Mouse (Mus musculus) thymus, postnatal 10 days (tissue): ENCODE measurements at regions not wholly inside any gene's neighbourhood (a gene's known extent, or its start where the extent isn't known, plus 50 kb on each side); places are given as distances from the start of the nearest gene placed in this dataset.

Experiments used
- DNase-seq, 2 experiments: peaks; one replicate each; pipeline ENCODE4 v3.0.0; 2021; ENCODE audit warnings: low spot score in 2 of 2

DNA sequence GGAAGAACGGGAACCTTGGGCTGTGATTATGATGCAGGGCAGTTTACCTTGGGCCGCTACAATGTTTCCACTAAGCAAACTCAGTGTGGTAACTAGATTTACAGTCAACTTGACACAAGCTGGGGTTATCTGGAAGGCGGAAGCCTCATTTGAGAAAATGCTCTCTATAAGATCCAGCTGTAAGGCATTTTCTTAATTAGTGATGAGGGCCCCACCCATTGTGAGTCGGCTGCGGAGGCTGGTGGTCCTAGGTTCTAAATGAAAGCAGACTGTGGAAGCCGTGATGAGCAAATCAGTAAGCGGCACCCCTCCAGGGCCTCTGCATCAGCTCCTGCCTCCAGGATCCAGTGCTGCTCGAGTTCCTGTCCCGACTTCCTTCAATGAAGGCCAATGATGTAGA, 183.4 kb downstream of the Ly86 start:
- DNase-seq, result no peak

DNA sequence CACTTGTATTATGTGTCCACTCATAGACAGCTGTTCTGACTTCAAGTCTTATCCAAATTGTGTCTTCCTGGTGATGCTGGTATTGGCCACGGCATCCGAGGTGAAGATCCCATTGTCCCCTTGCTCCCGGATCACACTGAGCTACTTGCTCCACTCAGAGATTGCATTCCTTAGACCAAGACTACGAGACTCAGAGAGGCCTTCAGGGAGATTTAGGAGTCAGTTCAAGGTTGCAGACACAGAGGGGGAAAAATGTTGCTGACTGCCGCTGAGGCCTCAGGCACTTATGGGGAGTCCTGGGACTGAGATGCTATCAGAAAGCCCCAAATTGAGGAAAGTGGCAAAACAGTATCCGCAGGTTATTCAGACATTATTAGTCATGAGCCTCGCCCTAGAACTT, 183.9 kb downstream of the Ly86 start:
- DNase-seq, result no peak

DNA sequence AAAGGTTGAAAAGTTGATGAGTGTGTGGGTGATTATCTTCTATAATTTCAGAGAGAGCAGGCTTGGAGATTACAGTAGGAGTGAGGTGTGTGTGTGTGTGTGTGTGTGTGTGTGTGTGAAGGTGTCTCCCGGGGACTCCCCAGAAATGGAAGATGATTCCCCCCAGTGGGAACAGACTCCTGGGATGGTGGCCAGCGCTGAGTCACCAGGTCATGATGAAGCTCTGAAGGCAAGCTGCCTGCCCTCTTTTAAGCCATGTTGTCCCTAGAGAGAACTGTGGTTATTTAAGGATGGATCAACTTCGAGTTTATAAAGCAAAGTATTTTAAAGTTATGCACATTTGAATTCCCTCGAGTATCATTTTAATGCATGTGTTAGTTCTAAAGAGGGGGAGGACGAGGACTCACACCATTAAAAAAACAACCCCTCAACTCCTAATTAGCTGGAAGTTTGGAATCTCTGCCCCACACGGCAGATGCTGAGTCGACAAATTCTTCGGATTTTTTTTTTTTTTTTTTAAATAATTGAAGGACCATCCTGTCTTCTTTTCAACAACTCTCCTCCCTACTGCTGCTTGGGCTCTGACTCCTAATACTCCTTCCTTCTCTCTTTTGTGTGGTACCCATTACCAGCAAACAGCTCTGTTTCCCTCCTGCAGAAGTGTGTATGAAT, 186.6 kb downstream of the Ly86 start:
- no peak for DNase-seq

DNA sequence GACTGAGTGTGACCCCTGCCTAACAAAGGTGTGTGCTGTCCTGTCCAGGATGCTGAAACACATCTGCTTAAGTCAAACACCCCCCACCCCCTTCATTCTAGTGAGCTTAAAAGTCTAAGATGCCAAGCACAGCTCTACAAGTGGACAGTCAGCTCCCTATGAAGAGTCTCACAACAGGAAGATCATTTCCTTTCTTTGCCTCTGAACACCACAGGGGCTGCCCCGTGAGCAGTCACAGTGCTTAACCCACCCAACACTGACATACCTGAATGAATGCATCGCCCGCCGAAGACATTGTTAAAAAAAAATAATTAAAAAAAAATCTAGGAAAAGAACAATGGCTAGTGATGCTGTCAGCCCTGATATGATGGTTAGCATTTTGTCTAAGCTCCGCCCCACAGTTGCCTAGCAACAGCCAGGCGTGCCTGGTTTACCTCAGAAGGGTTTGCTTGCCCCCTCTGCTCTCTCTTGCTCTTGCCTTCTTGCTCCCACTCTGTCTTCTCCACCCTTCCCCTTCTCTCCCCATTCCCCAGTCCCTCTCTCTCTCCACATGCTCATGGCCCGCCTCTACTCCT, 187.7 kb downstream of the Ly86 start:
- no peak for DNase-seq

DNA sequence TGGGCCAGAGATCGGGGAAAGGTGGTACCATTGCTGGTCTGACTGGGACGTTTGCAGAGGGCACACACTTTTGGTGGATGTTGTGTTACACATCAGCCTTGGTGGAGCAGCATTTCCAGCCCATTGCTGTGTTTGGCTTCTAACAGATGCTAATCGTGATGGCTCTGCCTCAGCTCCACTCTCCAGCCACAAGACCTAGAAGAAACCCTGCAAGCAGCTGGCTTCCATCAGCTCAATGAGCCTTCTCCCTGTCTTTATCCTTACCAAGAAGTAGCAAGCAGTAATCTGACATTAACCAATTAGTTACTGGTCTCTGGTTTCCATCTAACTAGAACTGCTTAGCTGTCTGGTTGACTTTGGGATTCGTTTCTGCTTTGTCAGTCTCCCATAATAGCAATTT, 188.8 kb downstream of the Ly86 start:
- DNase-seq, result no peak

DNA sequence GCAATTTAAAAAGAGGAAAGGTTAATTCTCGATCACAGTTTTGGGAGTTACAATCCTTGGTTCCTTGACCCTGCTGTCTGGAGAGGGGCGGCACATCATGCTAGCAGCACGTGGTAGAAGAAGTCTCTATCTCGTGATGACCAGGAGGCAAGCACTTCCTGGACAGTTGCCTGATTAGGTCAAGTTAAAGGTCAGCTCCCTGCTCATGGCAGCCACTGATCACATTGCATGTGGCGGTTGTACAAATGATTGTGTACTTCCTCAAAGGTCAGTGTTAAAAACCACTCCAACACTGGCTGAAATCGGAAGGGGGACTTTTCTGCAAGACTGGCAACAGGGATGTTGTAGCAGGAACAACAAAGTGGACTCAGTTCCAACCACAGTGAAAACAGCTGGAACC, 192.3 kb downstream of the Ly86 start:
- DNase-seq, result no peak

DNA sequence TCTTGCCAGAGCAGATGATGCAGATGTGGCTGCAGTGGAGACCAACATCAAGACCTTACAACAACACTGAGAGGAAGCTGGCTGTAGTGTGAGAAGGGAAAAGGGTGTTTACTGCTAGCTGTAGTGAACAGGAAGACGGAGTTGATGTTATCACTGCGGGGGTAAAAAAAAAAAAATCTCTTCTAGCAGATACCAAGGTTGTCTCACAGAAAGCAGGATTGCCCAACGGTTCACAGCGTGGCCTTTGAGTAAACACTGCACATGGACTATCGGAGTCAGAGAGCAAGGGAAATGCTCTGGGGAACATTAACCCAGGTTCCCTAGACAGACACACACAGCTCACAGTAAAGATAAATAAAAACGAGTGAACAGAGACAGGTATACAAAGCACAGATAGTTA, 192.8 kb downstream of the Ly86 start:
- DNase-seq, result peak; percentile 20 to 43

DNA sequence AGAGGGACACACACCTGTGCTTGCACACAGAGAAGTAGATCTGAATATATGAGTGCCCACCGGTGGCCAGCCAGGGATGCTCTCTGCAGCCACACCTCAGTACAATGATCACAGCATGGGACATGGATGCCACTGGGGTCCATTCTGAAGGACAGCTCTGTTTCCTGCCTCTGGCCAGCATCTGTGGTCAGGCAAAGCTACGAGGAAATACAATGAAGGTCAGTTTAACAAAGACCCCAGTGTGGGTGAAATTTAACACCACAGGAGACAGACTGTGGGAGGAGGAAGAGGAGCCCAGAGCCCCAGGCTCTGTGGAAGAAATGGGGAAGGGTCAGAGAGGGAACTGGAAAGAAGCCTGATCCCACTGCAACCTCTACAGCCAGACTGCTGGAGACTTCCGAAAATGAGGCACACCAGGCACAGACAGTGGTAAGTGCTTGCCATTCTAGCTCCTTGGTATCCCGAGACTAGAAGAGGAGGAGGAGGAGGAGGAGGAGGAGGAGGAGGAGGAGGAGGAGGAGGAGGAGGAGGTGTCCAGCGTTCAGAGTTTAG, 196.0 kb downstream of the Ly86 start:
- DNase-seq, result no peak

DNA sequence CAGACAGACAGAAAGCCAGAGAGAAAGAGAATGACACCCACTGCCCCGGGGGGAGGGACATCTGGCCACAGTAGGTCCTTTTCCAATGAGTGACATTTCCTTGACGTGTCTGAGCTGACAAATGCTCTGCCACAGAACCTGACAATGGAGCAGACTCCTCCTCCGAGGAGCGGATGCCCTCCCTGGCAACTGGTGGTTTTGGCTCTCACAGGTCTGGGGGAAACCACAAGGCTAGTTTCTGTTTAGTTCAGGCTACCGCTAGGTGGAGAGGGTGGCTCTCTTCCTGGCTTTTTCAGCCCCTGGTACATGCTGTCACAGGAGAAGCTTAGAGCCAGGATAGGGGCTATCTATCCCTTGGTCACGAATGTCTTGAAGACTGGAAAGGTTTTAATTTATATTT, 196.7 kb downstream of the Ly86 start:
- DNase-seq, result peak; percentile 77 to 83

DNA sequence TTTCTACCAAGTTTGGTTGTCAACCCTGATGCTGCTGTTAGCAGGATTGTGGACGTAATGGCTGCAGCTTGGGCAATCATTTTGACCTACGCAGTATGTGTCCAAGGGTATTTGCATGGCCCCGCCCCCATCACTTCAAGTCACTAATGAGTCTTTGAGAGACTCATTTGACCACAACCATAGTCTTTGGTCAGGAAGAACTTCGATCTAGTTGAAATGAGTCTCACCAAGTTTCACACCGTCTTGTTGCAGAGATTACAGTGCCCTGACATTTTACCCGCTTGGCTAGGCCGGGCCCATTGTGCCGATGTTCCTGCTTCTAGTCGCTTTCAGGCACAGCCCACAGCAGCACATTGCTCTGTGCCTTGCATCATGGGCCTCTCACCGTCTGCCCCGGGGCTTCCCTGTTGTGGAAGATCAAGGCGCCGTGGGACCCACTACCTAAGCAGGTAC, 197.8 kb downstream of the Ly86 start:
- DNase-seq, result no peak

DNA sequence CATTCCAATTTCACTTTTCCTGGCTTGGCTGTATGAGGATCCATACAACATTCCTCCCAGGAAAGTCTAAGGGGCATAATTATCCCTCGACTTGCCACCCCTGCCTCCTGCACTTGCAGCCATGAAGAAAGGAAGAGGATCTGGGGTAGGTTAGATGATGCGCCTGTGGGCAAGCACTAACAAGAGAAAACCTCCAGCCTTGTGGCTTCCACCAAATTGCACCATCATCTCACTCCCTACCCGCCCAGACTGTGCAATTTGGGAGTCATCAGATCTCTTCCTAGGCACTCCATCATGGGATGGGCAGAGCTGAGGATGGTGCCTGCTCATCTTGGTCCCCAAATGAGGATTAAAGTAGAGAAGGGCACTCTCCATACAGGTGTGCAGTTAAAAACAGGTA, 198.8 kb downstream of the Ly86 start:
- DNase-seq, result no peak

DNA sequence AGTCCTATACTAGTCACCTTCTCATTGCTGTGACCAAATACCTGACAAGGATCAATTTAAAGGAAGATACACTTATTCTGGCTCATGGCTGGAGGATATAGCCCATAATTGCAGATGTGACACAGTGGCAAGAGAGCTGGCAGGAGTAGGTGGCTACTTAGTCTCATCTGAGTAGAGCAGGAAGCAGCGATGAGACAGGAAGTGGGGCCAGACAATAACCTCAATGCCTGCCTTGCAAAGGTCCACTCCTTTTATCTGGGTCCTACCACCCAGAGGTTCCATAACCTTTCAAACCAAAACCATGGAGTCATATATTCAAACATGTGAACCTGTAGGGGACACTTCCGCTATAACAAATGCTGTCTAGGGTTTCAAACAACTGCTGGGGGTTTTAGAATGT, 199.7 kb downstream of the Ly86 start:
- no peak for DNase-seq

DNA sequence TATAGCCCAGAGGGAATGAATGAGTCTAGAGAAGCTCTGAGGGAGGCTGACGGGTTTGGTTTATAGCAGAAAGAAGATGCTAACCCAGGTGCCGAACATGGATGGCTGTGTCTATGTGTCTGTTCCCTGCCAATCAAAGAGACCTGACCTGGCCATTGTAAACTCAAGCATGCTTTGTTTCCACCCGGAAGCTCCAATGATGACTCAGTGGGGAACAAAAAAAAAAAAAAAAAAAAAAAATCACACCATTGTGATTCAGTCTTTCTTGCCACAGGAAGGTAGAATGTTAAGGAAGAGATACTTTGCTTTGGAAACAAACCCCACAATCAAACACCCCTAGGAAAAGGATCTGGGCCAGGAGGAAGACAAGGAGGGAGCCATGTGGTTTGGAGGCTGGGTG, 201.5 kb downstream of the Ly86 start:
- DNase-seq, result no peak

DNA sequence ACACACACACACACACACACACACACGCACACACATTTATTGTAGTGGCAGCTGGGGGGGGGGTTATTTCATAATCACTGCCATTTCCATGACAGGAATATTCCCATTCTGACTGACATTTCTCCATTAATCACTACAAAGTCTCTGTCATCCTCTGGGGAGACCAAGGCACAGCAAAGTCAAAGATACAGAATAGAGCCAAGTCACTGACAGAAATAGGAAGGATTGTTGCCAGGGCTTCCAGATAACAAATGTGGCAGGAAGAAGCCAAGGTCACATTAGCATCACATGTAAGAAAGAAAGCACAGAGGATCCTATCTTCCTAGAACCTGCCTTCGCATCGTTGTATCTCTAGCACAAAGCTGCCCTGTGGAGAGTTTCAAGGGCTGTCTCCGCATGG, 205.6 kb downstream of the Ly86 start:
- DNase-seq, result no peak

DNA sequence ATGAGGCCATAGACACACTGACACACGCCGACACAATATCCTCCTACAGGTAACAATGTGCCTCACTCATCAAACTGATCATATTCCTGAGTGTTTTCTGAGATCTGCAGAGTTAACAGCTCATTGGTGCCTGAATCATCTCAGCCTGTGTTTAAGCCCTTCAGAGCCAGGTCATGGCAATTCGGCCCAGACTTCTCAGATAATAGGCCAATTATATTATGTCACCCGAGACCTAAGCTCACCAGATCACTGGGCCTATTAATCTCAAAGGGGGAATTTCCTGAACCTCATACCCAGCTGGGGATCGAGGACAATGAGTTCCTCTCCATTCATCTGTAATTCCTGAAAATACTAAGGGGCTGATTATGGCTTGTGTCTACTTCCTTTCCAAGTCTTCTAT, 208.4 kb downstream of the Ly86 start:
- DNase-seq, result no peak

DNA sequence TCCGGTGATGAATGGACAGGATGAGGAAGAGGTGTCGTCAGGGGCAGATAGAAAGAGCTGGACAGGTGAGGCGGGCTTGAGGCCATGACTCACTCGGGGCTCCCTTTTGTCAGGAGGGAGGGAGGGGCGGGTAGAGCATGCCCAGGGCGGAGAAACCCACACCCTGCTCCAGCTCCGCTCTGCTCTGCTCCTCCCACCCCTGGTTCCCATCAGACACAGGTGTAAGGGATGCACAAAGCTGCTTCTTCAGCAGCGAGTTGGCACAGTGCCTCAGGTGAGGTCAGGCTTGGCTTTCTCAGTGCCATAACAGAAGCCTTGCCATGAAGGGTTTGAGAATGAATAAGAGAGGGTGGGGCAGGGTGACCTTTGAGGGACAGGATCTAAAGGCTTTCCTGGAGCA, 212.2 kb downstream of the Ly86 start:
- no peak for DNase-seq

DNA sequence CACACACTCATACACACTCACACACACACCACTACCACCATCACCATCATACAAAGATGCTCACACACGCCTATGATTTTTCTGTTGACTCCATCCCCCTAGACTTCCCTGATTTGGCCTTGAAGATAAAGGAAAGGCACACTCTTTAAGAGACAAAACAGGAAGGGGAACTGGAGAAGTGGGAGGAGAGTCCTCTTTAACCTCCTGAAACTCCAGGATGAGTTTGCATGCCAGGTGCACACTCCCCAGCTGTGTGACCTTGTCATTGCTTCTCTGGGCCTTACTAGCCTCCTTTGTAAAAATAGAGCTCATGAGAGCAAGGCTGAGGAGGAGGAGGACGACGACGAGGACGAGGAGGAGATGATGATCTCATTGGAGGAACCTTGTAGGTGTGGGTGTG, 212.8 kb downstream of the Ly86 start:
- DNase-seq, result no peak

DNA sequence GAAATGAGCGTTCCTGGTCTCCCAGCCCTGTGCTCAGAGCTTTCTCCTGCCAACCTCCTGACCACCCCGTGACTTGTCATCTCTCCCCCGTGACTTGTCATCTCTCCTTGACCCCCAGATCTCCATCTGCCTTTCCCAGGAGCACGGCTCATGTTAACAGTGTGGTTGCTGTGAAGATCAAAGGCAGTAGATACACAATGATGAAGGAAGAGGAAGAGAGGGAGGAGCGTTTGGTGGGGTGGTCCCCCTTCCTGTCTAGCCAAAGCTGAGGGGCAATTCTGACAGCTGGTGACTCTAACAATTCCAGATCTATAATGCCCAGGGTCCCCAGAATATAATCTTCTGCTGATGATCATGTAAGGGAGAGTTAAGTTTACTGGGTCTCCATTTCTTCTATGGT, 214.0 kb downstream of the Ly86 start:
- DNase-seq, result peak; percentile 20 to 31

DNA sequence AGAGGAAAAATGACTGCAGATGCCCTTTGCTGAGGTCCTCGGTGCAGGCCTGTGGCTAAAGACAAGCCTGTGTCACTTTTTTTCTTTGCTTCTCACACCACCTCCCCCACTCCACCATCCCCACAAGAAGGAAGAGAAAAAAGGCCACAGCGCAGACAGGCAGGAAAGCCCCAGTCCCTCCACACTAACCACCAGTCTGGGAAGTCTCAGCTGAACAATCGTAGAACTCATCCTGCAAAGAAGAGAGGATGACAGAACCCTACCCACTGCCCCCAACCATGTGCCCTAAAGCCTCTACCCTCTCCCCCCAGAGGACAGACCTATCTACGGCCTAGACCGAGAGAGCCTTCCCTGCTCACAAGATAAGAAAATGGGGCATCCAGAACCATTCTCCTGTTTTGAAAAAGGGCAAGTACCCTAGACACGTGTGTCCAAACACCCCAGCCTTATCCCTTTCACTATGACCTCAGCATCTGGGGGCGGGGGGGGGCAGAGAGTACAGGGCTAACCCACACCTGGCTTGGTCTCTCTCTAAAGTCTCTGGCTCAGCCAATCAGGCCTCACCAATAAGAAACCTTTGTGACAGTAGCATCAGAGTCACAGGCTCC, 214.8 kb downstream of the Ly86 start:
- no peak for DNase-seq

DNA sequence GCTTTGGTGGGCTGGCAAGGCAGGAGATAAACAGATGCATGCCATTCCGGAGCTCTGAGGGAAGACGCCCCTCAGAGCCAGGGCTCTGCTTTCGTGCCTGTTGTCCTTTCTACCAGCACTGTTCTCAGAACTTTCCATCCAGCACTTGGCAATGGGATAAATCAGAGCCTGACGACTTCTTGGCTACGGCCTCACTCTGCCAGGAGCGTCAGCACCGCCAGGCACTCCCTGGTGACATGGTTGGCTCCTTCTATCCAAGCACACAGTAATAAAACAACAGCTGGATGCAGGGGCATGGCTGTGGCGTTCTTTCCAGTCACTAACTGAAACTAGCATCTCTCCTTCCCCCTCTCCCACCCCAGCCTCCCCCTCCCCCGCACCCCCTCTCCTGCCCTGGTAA, 215.4 kb downstream of the Ly86 start:
- DNase-seq, result no peak

DNA sequence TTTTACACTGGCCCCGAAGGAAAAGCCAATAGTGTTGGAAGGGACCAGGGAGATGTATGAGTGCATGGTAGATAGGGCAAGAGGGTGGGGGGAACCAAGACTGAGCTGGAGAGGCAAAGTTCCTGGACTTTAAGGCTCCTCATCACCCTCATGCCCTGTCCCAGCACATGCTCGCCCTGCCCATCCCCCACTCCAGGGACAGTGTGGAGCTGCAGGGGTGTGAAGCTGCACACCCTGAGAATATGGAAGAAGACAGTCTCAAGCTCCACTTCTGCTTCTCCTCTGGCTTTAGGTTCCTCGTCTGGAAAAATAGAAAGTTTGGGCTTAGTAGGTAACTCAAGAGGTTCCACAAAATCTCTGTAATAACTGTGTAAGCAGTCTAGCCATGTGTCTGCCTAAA, 215.8 kb downstream of the Ly86 start:
- no peak for DNase-seq

DNA sequence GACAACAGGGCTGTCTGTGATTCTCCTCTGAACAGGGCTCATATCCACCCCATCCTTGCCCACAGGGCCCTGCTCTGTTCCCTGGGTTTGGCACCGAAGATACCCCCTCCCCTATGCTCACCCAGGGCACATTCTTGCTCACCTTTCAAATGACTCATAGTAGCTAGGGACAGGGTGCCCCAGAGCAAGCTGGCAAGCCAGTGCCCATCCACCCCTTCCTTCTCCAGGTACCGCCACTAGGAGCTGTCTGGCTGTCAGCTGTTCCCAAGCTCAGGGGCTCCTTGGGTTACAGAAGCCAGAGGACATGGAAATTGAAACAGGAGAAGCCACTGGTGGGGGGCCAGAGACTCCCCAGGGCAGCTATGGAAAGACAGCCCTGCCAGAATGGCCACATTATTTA, 216.4 kb downstream of the Ly86 start:
- DNase-seq, result no peak

DNA sequence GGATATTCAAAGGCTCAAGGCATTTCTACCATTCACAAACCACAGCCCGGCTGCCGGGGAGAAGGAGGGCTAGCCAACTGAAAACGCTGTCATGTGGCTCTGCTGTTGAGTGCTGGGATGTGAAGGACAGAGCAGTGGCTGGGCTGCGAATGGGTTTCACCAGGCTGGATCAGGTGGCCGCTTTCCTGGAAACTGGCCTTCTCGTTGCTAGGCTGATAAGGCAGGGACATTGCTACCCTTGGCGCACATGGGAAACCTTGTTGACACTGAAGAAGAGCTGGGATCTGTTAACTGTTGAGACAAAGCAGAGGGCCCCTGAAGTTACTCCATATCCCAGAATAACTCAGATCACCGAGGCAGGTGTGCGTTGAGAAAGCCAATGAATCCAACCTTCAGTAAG, 216.1 kb upstream of the Rreb1 start:
- no peak for DNase-seq
